Mouse (Mus musculus): ENCODE data around the gene Cox11.

DNA sequence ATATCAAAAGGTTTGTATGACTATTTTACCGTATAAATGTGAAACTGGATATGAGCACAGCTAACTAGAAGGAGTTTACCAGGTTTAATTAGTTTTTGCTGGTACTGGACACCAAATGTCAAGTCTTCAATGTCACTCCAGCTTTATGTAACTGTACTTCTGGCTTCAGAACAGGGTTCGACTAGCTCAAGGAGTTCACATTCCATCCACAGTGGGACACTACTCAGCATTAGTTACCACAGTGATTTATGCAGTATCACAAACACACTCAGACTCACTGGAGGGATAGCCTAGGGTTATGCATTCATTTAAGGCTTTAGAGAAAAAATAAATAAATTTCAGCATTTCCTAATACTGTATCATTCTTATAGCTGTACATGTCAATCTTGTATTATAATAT is 5.5 kb upstream of the Cox11 start:
- TF ChIP-seq CTCF (IDR thresholded peaks at IDR 0.05; ENCODE audit: low read depth) (no peak), EP300 (IDR thresholded peaks at IDR 0.05; ENCODE audit: low read depth) (no peak)

Measured in liver, embryonic 14.5 days (tissue).